Mouse (Mus musculus): ENCODE measurements at regions not wholly inside any gene's neighbourhood (a gene's known extent, or its start where the extent isn't known, plus 50 kb on each side); places are given as distances from the start of the nearest gene placed in this dataset.

DNA sequence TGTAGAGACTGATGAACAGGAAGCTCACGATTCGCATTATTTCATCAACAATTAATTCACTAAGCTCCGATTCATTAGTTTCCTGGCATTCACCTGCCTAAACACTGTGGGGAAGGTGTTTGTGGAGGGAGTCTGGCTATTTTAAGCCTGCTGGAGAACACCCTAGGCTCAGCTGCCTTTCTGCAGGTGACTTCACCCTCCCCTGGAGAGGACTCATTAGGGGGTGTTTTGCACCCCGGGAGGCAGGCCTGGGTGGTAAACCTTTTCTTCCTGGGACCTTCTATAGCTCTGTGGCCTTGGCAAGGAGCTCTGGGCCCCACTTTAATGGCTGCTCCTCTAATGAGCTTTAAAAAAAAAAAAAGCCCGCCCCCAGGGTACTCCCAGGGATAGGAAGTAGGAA, 55.4 kb upstream of the Bnc1 start:
- Histone ChIP-seq H3K27ac (no peak overlapping the region), H3K4me3 (no peak overlapping the region), H3K36me3 (replicated peaks) (no peaks in the 10 kb centered on the region), H3K4me1 (peaks cover 9% of the 10 kb centered on the region), H3K9me3 (no peaks in the 10 kb centered on the region), H3K27me3 (ENCODE audit: poor library complexity, severe bottlenecking) (peaks cover 20% of the 10 kb centered on the region)
- no peak for DNase-seq (ENCODE audit: extremely low spot score, low spot score)
- WGBS = 66% methylated on average over 5 of the region's 5 CpGs

DNA sequence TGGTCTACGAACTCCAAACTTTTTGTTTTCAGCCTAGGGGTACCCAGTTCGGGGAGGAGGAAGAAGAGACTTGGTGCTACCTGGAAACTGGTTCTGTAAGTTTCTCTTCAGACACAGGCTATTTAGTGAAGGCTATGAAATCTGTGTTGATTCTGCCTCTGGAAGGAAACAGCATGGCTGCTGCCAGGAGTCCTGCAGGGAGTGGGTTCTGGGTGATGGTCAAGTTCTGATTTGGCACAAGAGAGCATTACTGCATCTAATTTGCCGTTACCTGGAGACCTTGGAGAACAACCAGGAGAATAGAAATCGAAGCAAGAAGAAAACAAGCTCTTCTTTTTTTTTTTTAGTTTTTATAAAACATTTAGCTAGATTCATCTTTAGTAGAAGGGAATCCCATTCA, 61.3 kb upstream of the Bnc1 start:
- peaks cover 19% of the 10 kb centered on the region for H3K4me1 ChIP-seq
- WGBS = 86% methylated on average over 4 of the region's 4 CpGs
- H3K4me3 ChIP-seq = no peak overlapping the region
- no peak overlapping the region for H3K27ac ChIP-seq
- H3K27me3 ChIP-seq (ENCODE audit: poor library complexity, severe bottlenecking) = peaks cover 73% of the 10 kb centered on the region
- DNase-seq (ENCODE audit: extremely low spot score, low spot score) = no peak
- H3K9me3 ChIP-seq = no peaks in the 10 kb centered on the region
- no peaks in the 10 kb centered on the region for H3K36me3 ChIP-seq (replicated peaks)

DNA sequence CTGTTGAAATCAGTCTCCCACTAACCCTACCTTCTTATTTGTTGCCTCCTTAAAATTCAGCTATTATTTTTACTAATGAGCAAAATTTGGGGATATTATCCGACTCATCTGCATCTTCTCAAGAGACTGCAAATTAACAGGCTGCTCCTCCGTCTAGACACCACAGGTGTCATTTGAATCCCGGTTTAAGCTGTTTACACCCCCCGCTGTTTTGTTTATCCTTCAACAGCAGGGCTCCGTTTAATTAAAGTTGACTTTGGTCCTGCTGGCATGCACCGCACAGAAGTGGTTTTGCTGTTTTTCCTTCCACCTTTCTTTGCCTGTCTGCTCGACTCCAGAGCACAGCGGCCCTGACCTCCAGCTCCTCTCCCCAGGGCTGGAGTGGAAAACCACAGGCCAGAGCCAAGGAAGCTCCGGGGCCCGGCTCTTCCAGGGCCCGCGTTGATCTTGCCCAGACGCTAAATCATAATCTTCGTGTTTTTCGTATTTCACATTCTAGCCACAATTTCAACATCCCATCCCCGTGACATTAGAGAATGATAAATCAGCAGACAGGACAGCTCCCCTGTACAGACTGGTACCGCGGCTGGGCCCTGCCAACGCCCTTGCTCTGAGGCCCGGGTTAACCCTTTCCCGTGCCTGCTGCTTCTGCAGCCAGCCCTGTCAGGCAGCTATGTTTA, 64.6 kb upstream of the Bnc1 start:
- Histone ChIP-seq H3K4me3 (peak overlapping the region; percentile 32), H3K9me3 (no peaks in the 10 kb centered on the region), H3K27ac (0 out of 2 replicates have a peak overlapping the region, but pooled peaks have one; percentile 3), H3K36me3 (replicated peaks) (no peaks in the 10 kb centered on the region), H3K4me1 (peaks cover 19% of the 10 kb centered on the region), H3K27me3 (ENCODE audit: poor library complexity, severe bottlenecking) (peaks cover 86% of the 10 kb centered on the region)
- WGBS = 1% methylated on average over 21 of the region's 21 CpGs
- peak; percentile 44 for DNase-seq (ENCODE audit: extremely low spot score, low spot score)

DNA sequence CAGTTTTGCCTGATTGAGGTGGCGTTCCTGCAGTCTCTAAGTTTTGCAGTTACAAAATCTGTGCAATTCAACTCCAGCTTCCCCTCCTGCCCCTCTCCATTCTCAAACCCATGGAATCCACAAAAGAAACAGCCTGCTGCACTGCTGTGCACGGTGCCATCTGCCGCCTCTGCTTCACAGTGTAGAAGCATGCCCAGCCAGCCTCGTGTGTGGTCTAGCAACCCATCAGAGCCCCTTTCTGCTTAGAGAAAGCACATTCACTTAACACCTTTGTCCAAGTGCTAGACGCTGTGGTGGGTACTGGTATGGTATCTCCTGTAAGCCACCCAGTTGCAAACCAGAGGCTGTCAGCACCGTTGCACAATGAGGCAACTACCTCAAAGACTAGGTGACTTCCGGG, 71.3 kb upstream of the Bnc1 start:
- H3K36me3 ChIP-seq (replicated peaks) = no peaks in the 10 kb centered on the region
- no peak overlapping the region for H3K4me3 ChIP-seq
- 80% methylated on average over 7 of the region's 7 CpGs for WGBS
- H3K27ac ChIP-seq = no peak overlapping the region
- no peaks in the 10 kb centered on the region for H3K9me3 ChIP-seq
- peaks cover 58% of the 10 kb centered on the region for H3K27me3 ChIP-seq (ENCODE audit: poor library complexity, severe bottlenecking)
- no peak for DNase-seq (ENCODE audit: extremely low spot score, low spot score)
- H3K4me1 ChIP-seq = no peaks in the 10 kb centered on the region; the same call in 1 of the 2 replicates

DNA sequence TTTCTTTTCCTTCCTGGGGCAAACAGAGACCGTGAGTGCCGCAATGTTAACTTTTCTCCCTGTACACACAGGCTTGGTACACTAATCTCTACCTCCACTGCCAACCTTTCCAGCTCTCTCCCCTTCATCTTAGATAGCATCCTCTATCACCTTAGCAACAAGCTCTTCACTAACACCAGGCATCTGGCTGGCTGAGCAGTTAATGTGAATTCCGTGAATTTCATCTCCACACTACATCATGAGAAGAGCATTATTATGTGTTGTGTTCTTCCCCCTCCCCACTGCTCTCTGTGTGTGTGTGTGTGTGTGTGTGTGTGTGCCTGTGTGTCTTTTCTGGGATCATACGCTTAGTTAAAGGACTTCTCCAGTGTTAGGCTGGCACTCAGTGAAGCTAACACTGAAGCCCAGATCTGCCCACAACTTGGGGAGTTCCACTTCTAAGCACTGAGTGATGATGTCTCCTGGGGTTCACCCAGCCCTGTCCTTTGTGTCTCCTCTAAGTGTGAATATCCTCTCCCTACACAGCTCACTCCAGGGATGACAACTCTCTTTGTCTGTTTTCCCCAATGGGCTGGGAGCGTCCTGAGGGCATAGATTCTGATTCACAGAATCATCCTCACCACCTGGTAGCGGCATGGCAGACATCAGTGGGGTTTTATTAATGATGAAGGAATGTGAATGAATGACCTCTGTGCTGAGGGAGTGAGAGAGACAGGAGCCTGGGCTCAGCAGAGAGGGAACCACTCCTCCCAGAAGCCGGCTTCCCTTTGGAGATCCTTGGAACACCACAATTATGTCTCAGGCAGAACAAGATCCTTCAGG, 77.7 kb upstream of the Bnc1 start:
- H3K36me3 ChIP-seq (replicated peaks) = no peaks in the 10 kb centered on the region
- H3K9me3 ChIP-seq = no peaks in the 10 kb centered on the region
- no peaks in the 10 kb centered on the region for H3K27me3 ChIP-seq (ENCODE audit: poor library complexity, severe bottlenecking)
- 79% methylated on average over 7 of the region's 7 CpGs for WGBS
- H3K27ac ChIP-seq = no peak overlapping the region
- H3K4me3 ChIP-seq = no peak overlapping the region
- no peaks in the 10 kb centered on the region for H3K4me1 ChIP-seq
- no peak for DNase-seq (ENCODE audit: extremely low spot score, low spot score)

DNA sequence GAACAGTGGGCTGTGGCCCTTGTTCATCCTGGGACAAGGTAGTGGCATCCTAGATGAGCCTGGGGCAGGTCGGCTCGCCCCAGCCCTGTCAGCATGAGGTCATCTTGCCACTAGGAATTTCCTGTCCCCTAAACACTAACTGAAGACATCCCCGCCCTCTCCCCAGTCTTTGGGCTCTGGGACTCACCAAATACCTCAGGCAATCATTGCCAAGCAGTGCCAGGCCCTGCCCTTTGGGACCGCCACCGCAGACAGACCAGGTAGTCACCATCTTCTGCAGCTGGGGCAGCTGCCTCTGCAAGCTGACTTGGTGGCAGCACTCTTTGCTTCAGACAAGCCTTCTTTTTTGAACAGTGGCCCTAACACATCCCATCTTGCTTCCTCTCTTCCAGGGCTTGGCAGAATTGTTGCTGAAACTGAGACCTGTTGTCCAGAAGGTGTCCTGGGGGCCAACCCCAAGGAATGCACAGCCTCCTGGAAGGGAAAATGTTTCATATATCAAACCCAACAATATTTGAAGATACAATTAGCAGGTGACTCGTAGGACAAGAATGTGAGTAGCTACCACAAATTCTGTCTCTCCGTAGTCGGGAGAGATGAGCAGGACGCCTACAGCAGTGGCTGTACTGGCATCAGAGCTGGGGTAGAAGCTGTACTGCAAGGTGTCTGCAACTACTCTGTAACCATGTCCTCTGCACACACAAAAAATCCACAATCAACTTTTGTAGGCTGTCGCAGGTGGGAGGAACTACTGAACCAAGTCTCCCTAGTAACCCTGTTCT, 79.0 kb upstream of the Bnc1 start:
- WGBS = 82% methylated on average over 10 of the region's 10 CpGs
- Histone ChIP-seq H3K27me3 (ENCODE audit: poor library complexity, severe bottlenecking) (no peaks in the 10 kb centered on the region), H3K4me1 (no peaks in the 10 kb centered on the region), H3K36me3 (replicated peaks) (no peaks in the 10 kb centered on the region), H3K27ac (no peak overlapping the region), H3K4me3 (no peak overlapping the region), H3K9me3 (no peaks in the 10 kb centered on the region)
- DNase-seq (ENCODE audit: extremely low spot score, low spot score) = no peak

DNA sequence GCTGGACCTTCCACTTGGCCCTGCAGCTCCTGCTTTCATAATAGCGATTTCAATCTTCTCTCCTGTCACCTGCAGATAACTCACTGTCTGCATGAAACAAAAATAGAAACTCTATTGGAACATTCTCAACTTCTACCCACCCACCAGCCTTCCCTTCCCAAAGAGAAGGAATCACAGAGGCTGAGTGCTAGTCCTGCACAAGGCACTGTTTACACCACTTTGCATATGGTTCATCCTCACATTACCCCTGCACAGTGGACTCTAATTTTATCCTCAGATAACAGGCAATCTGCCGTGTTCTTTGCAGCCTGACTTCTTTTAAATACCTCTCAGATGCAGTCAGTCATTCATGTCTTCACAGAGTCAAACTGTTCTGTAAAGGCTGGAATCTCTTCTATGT, 83.3 kb upstream of the Bnc1 start:
- Histone ChIP-seq H3K27ac (no peak overlapping the region), H3K4me1 (no peaks in the 10 kb centered on the region), H3K4me3 (no peak overlapping the region), H3K36me3 (replicated peaks) (no peaks in the 10 kb centered on the region), H3K27me3 (ENCODE audit: poor library complexity, severe bottlenecking) (0 out of 2 replicates have a peak, but pooled peaks cover 4% of the 10 kb centered on the region), H3K9me3 (no peaks in the 10 kb centered on the region)
- WGBS = 90% methylated on average over 2 of the region's 2 CpGs
- no peak for DNase-seq (ENCODE audit: extremely low spot score, low spot score)

DNA sequence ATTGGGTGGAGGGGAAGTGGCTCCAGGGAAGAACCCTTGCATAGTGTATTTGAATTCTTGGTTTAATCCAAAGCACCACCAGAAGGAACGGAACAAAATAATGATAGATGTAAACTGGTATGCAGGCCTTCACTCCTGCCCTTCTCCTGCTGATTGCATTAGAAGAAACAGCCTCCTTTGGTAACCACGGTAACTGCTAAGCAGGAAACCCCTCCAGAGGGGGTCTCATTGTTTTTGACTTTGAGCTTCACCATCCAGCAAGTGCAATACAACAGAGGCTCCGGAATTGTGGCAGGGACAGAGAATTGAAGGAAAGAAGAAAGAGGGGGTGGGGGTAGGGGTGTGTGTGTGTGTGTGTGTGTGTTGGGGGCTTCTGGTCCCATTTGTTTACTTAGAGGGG, 89.8 kb upstream of the Bnc1 start:
- Histone ChIP-seq H3K9me3 (no peaks in the 10 kb centered on the region), H3K27ac (no peak overlapping the region)
- DNase-seq (ENCODE audit: extremely low spot score, low spot score) = peak; percentile 21

DNA sequence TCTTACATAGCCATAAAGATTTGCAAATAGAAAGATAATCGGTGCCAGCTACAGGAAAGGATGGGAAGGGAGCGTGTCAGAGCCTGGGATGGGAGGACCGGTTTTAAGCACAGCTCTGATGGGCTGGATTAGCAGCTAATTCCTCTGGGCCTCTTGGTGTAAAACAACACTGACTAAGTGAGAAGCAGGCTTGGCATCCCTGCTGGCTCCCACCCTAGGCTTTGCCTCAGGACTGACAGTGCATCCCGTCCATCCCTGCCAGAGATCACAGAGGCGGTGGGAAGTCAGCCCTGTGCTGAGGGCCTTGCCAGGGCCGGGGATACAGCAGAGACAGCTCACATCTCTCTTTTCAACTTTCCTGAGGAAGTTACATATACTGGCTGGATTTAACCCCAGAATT, 90.8 kb upstream of the Sh3gl3 start:
- no peaks in the 10 kb centered on the region for H3K9me3 ChIP-seq
- peaks cover 29% of the 10 kb centered on the region for H3K4me1 ChIP-seq
- no peaks in the 10 kb centered on the region for H3K36me3 ChIP-seq (replicated peaks)
- peak overlapping the region; percentile 30; the same call in 1 of the 2 replicates for H3K27ac ChIP-seq
- WGBS = 21% methylated on average over 6 of the region's 6 CpGs
- H3K4me3 ChIP-seq = no peak overlapping the region
- no peak for DNase-seq (ENCODE audit: extremely low spot score, low spot score)
- H3K27me3 ChIP-seq (ENCODE audit: poor library complexity, severe bottlenecking) = peaks cover 22% of the 10 kb centered on the region; the same call in 1 of the 2 replicates

More for the DNA sequence above, 89.8 kb upstream of the Bnc1 start:
- Histone ChIP-seq H3K36me3 (replicated peaks) (no peaks in the 10 kb centered on the region), H3K27me3 (ENCODE audit: poor library complexity, severe bottlenecking) (peaks cover 22% of the 10 kb centered on the region; the same call in 1 of the 2 replicates), H3K4me3 (no peak overlapping the region), H3K4me1 (peaks cover 29% of the 10 kb centered on the region)
- 17% methylated on average over 3 of the region's 3 CpGs for WGBS

DNA sequence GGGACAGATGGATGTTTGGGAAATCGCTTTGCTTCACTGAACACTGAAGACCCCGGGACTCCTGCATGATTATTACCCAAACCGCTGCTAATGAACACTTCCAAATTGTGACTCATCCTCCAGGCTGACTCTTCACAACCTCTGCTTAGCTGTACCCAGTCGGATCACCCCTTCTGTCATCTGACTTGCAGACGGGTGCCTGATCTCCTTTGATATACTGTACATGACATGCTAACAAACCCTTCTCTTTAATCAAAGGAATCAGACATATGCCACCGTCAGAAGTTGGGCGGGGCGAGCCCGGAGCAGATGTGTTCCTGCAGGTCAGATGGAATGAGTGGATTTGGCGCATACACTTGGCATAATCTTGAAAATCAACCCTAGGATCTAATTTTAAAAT, 89.2 kb upstream of the Sh3gl3 start:
- no peak for DNase-seq (ENCODE audit: extremely low spot score, low spot score)
- WGBS = 92% methylated on average over 10 of the region's 10 CpGs

DNA sequence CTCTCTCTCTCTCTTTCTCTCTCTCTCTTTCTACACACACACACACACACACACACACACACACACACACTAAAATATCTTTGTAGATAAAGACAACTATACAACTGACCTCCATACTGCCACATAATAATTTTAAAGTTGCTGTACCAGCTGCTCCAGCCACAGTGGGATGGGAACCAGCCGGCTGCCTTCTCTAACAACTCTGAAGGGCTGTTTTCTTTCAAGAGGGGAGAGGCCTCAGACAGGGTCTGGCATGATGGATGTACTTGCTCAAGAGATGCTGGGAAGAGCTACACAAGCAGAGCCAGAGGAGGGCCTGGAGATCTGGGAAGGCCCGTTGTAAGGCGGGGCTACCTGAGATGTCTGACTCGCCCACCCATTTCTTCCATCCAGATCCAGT, 88.4 kb upstream of the Sh3gl3 start:
- DNase-seq (ENCODE audit: extremely low spot score, low spot score) = no peak
- no peaks in the 10 kb centered on the region for H3K36me3 ChIP-seq (replicated peaks)
- WGBS = 87% methylated on average over 4 of the region's 4 CpGs
- H3K4me3 ChIP-seq = no peak overlapping the region
- H3K27ac ChIP-seq = no peak overlapping the region
- peaks cover 19% of the 10 kb centered on the region; the same call in 1 of the 2 replicates for H3K27me3 ChIP-seq (ENCODE audit: poor library complexity, severe bottlenecking)
- H3K4me1 ChIP-seq = peaks cover 32% of the 10 kb centered on the region
- no peaks in the 10 kb centered on the region for H3K9me3 ChIP-seq

More for the DNA sequence above, 89.2 kb upstream of the Sh3gl3 start:
- Histone ChIP-seq H3K27me3 (ENCODE audit: poor library complexity, severe bottlenecking) (peaks cover 22% of the 10 kb centered on the region; the same call in 1 of the 2 replicates), H3K4me3 (no peak overlapping the region), H3K9me3 (no peaks in the 10 kb centered on the region), H3K4me1 (peaks cover 32% of the 10 kb centered on the region), H3K27ac (no peak overlapping the region), H3K36me3 (replicated peaks) (no peaks in the 10 kb centered on the region)

DNA sequence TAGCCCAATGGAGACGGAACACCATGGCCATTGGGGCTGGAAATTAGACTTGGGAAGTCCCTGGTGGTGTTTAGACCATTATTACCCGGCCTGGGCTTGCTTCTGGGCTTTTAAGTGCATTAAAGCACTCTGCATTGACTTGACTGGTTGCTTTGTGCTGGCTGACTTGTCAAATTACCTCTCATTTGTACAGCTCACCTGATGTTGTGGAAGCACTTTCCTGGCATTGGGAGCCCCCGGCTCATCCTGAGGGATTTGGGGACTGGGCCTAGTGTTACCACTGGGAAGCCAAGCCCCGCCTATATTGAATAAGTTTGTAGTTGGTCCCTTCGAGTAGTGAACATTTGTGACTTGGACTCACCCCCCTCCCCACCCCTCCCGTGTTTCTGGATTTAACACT, 75.5 kb upstream of the Sh3gl3 start:
- 85% methylated on average over 6 of the region's 6 CpGs for WGBS
- no peak overlapping the region for H3K27ac ChIP-seq
- no peaks in the 10 kb centered on the region for H3K9me3 ChIP-seq
- no peaks in the 10 kb centered on the region for H3K36me3 ChIP-seq (replicated peaks)
- DNase-seq (ENCODE audit: extremely low spot score, low spot score) = no peak
- H3K27me3 ChIP-seq (ENCODE audit: poor library complexity, severe bottlenecking) = no peaks in the 10 kb centered on the region
- no peak overlapping the region for H3K4me3 ChIP-seq
- no peaks in the 10 kb centered on the region for H3K4me1 ChIP-seq
